Mouse (Mus musculus) cerebellum, adult 2 months (tissue): ENCODE results near the gene Dennd1a.

Experiments
- CTCF ChIP-seq: fragments of 200-500 bp; IDR thresholded peaks from 2 replicates; pipeline ENCODE4 v1.5.1; 2011; ENCODE audit warnings: low read depth, mild to moderate bottlenecking, control low read depth, low read length, moderate library complexity, borderline replicate concordance; ENCODE audit not compliant: insufficient read depth
- POLR2A ChIP-seq: fragments of 200-500 bp; IDR thresholded peaks from 2 replicates; pipeline ENCODE4 v1.6.1; 2011; ENCODE audit warnings: low read length, control low read depth, borderline replicate concordance; ENCODE audit not compliant: insufficient read depth

DNA sequence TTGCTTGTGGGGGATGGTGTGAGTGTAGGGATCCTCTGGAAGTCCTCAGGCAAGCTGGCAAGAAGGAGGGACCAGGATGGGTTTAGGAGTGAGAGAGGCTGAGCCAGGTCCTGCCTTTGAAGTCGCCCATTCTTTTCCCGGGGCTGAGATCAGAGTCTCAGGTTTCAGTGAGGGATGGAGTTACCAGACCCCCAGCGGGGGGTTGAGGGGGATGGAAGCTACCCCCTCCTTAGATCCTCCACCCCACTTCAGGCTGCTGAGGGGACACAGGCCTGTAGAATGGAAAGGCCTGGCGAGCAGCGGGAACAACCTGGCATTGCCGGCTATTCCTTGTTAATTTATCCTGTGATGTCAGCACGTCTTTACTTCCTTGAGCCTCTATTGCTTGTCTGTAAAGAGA is 505.2 kb downstream of the Dennd1a start:
- TF ChIP-seq CTCF (no peak), POLR2A (no peak)
